Mouse (Mus musculus) splenic B cell, adult 2 months (primary cell): ENCODE measurements around the gene Rtkn.

ENCODE experiments used
- DNase-seq: peaks from one replicate; pipeline ENCODE4 v3.0.0-alpha.2; 2011; ENCODE audit warnings: low read depth, low spot score
- H3K27me3 ChIP-seq: 2 replicates; pipeline ENCODE4 v1.6.1; 2012; ENCODE audit warnings: mild to moderate bottlenecking, low read length, moderate library complexity, mixed read lengths; ENCODE audit not compliant: control insufficient read depth, poor library complexity, insufficient read depth, severe bottlenecking
- H3K36me3 ChIP-seq: 2 replicates; pipeline ENCODE4 v1.6.1; 2012; ENCODE audit warnings: mild to moderate bottlenecking, low read length, moderate library complexity, mixed read lengths; ENCODE audit not compliant: control insufficient read depth, poor library complexity, insufficient read depth, severe bottlenecking

The Rtkn gene

GRCm38 (mm10) chr6:83197345-83198004 lies 62.2 kb downstream of the Rtkn start:
- DNase-seq = no peak
- peaks cover 10% of the 10 kb centered on the region for H3K36me3 ChIP-seq
- no peaks in the 10 kb centered on the region for H3K27me3 ChIP-seq
